Mouse (Mus musculus) heart, embryonic 12.5 days (tissue): ENCODE measurements around the gene Ptgir. TPM values are rescaled to one million over a fixed set of nuclear protein-coding genes. Genes with fewer than 3 reads are reported as not detected.

ENCODE experiments used
- ATAC-seq: fragments of 200-750 bp; cut with Nextera tagmentation; 2 replicates; pipeline ENCODE4 v1.8.0; 2017; ENCODE audit warnings: moderate TSS enrichment, moderate library complexity; ENCODE audit not compliant: insufficient number of reproducible peaks, low FRiP score
- H3K27ac ChIP-seq: fragments of 300-500 bp; sonication (generic); 2 replicates; pipeline ENCODE4 v1.5.1; 2016; ENCODE audit warnings: mild to moderate bottlenecking, moderate library complexity; ENCODE audit not compliant: poor library complexity, severe bottlenecking
- H3K27me3 ChIP-seq: fragments of 300-500 bp; sonication (generic); replicated peaks from 2 replicates; pipeline ENCODE4 v1.6.1; 2016; ENCODE audit warnings: mild to moderate bottlenecking, moderate library complexity
- H3K36me3 ChIP-seq: fragments of 300-500 bp; sonication (generic); 2 replicates; pipeline ENCODE4 v1.6.1; 2016; ENCODE audit warnings: mild to moderate bottlenecking, moderate library complexity
- H3K4me1 ChIP-seq: fragments of 300-500 bp; sonication (generic); replicated peaks from 2 replicates; pipeline ENCODE4 v1.6.1; 2016; ENCODE audit warnings: mild to moderate bottlenecking
- H3K4me2 ChIP-seq: fragments of 300-500 bp; sonication (generic); 2 replicates; pipeline ENCODE4 v1.6.1; 2016; ENCODE audit warnings: mild to moderate bottlenecking, moderate library complexity
- H3K4me3 ChIP-seq: fragments of 300-500 bp; sonication (generic); 2 replicates; pipeline ENCODE4 v1.5.1; 2016; ENCODE audit warnings: mild to moderate bottlenecking
- H3K9ac ChIP-seq: fragments of 300-500 bp; sonication (generic); 2 replicates; pipeline ENCODE4 v1.6.1; 2016; ENCODE audit warnings: mild to moderate bottlenecking, moderate library complexity
- H3K9me3 ChIP-seq: fragments of 300-500 bp; sonication (generic); replicated peaks from 2 replicates; pipeline ENCODE4 v1.6.1; 2016; ENCODE audit warnings: mild to moderate bottlenecking, moderate library complexity
- whole genome bisulfite sequencing: fragments of 180-500 bp; shearing (Covaris S2); methylation state at CpG from one replicate; pipeline ENCODE4 v1.1.7; 2016; 5-methylcytosine and 5-hydroxymethylcytosine counted together
- polyA plus RNA-seq: library from polyadenylated mRNA; unstranded; fragments of >200 nt; fragmentation: Nextera tagmentation; extraction: Ambion mirVana; gene quantifications from 2 replicates; pipeline ENCODE4 v1.2.1, GENCODE M21; 2016

The Ptgir gene
- polyA plus RNA-seq, 1 experiment from 2014 or later: 0.34 TPM

GRCm38 (mm10) chr7:16923283-16924036 lies 17.2 kb downstream of the Ptgir start:
- H3K36me3 ChIP-seq: peaks cover 20% of the 10 kb centered on the region
- H3K4me1 ChIP-seq: peaks cover 40% of the 10 kb centered on the region
- under 1% methylated on average over 42 of the region's 57 CpGs for WGBS
- H3K4me2 ChIP-seq: peak overlapping the region; percentile 97
- peak overlapping the region; percentile 91 for H3K9ac ChIP-seq
- peak overlapping the region; percentile 82 for H3K4me3 ChIP-seq
- no peak for ATAC-seq
- H3K9me3 ChIP-seq: no peaks in the 10 kb centered on the region
- H3K27me3 ChIP-seq: no peaks in the 10 kb centered on the region
- peak overlapping the region; percentile 92 for H3K27ac ChIP-seq

DNA sequence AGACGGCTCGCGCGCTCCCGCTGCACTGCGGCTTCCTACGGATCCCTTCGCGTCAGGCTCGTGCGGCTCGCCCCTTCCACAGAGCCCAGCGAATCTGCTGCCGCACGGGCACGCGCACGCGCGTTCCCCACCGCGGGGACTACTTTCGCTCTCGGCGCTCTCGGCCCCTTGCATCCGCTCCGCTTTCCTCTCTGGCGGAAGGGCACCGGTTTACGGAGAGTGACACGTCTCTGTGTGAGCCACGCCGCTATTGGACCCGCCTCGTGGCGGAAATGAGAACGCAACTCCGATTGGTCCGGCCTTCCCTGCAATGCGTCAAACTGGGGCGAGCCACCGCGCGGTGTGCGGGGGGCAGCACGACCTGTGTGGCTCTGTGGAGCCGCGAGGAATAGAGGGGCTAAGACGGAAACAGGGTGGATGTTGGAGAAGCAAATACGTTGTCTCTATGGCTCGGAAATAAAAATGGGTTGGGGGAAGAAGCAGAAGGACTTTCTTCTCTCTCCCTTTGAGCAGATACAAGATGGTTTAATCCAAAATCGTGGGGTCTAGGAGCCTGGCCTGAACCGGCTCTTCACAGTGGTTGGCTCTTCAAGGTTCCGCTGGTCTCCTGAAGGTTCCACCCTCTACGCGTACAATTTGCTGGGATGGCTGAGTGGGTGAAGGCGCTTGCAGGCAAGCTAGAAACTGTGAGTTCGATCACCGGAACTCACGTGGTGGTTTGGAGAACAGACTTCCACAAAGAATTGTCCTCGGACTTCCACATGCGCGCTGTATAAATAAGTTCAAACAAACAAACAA lies 17.9 kb downstream of the Ptgir start, which contains the start of gene Calm3:
Gene Calm3, minus strand, starts transcription at position 78 of the 798 bp plus-strand sequence.
- Histone ChIP-seq H3K4me3 (peak within 1 kb of the TSS; percentile 82), H3K9me3 (no peaks in the 10 kb centered on the region), H3K27ac (peak within 1 kb of the TSS; percentile 92), H3K27me3 (no peaks in the 10 kb centered on the region), H3K9ac (peak within 1 kb of the TSS; percentile 91), H3K36me3 (peaks cover 12% of the 10 kb centered on the region), H3K4me1 (peaks cover 37% of the 10 kb centered on the region), H3K4me2 (peak within 1 kb of the TSS; percentile 97)
- 1% methylated on average over 64 of the region's 64 CpGs for WGBS
- peak; percentile 93 for ATAC-seq

DNA sequence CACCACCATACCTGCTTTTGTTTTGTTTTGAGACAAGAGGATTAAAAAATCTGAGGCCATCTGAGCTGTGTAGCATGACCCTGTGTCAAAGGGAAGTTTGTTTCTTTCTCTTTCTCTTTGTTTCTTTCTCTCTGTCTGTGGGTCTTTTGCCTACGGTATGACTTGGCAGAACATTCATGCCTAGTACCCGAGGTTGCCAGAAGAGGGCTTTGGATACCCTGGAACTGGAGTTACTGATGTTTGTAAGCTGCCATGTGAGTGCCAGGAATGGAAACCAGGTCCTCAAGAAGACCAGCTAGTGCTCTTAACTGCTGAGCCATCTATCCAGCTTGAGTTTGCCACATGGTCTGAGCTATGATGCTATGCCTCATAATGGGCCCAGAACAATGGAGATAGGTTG lies 22.1 kb downstream of the Ptgir start:
- Histone ChIP-seq H3K27me3 (no peaks in the 10 kb centered on the region), H3K9ac (no peak overlapping the region), H3K9me3 (no peaks in the 10 kb centered on the region), H3K4me3 (no peak overlapping the region), H3K4me1 (no peaks in the 10 kb centered on the region), H3K36me3 (no peaks in the 10 kb centered on the region), H3K4me2 (no peak overlapping the region), H3K27ac (no peak overlapping the region)
- no peak for ATAC-seq
- 39% methylated on average over 2 of the region's 2 CpGs for WGBS

DNA sequence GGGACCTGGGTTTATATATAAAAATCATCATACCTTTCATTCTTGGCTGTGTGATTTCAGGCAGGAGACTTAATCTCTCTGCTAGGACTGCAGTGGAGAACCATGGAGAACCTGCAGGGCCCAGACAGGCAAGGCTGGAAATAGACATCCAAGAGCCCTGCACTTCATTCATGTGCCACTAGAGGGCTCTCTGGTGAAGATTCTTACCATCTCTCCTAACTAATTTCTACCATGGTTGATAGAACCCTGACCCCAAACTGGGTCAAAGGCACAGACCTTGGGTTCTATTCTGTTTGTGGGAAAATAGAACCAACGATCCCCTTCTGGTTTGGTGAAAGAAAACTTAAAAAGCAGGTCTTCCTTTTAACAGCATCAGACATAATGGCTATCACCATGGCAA lies 24.6 kb downstream of the Ptgir start:
- WGBS: 6% methylated on average over 1 of the region's 1 CpGs
- H3K9ac ChIP-seq: no peak overlapping the region
- no peaks in the 10 kb centered on the region for H3K36me3 ChIP-seq
- no peak overlapping the region for H3K4me3 ChIP-seq
- H3K9me3 ChIP-seq: no peaks in the 10 kb centered on the region
- H3K27me3 ChIP-seq: no peaks in the 10 kb centered on the region
- H3K4me1 ChIP-seq: no peaks in the 10 kb centered on the region
- H3K27ac ChIP-seq: no peak overlapping the region
- no peak overlapping the region for H3K4me2 ChIP-seq
- ATAC-seq: no peak

DNA sequence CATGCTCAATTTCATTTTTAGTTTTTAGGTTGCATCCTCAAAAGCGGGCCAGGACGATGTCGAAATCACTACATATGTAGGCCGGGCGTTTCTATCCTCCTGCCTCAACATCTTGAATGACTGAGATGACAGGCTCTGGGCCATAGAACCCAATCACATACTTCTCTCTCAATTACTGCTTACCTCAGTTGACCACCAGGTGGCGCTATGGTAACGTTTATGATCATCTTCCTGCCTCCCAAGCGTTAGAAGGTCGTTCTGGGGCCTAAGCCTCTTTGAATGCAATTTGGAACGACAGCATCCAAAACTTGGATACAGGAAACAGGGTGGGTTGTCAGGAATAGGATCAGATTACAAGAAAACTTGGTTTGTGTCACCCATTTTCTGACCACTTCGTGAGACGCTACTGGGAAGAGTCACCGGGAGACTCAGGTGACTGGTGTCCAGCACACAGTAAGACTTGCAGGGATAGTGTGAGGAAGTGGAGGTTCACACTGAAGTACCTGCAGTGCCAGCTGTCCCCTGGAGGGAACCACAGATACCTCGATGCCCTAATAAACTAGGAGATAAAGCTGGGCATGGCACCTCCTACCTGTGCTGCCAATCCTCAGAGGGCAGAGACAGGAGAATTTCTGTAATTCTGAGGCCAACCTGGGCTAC lies 25.8 kb downstream of the Ptgir start:
- H3K4me2 ChIP-seq: no peak overlapping the region
- ATAC-seq: peak; percentile 65; the same call in 1 of the 2 replicates
- H3K27me3 ChIP-seq: no peaks in the 10 kb centered on the region
- H3K9me3 ChIP-seq: no peaks in the 10 kb centered on the region
- 21% methylated on average over 14 of the region's 14 CpGs for WGBS
- no peak overlapping the region for H3K9ac ChIP-seq
- H3K4me3 ChIP-seq: no peak overlapping the region
- no peaks in the 10 kb centered on the region for H3K36me3 ChIP-seq
- H3K4me1 ChIP-seq: no peaks in the 10 kb centered on the region
- no peak overlapping the region for H3K27ac ChIP-seq

DNA sequence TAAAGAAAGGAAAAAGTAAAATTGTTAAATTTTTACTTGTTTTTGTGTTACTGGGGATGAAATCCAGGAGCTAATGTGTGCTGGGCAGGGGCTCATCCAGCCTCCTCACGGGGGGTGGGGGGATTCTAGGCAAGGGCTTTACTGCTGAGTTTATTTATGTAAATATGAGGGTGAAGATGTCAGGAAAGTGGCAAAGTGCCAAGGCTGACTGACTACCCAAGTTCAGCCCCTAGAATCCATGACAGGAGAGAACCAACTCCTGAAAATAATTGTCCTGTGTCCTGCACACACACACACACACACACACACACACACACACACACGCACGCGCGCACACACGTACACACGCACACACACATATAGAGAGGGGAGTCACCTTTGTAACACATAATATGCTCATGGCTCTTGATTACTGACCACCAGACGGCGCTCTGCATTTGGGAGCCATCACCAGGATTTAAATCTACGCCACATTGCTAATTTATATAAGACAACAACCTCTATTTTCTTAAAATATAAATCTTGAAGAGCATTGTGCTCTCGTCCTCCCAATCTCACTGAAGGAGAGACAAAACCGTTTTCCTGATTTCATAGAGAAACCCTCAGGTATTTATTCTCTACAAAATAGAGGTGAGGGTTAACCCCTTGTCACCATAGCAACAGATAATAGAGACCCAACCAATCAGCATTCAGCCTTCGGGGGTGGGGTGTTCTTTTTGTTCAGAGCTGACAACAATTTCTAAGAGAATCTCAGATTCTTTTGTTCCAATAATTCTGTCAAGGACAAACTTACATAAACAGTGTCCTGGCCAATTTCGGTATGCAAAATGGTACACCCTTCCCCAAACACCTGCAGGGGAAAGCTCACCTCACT lies 26.7 kb downstream of the Ptgir start:
- no peaks in the 10 kb centered on the region for H3K36me3 ChIP-seq
- no peak for ATAC-seq
- H3K27me3 ChIP-seq: no peaks in the 10 kb centered on the region
- H3K4me1 ChIP-seq: no peaks in the 10 kb centered on the region
- H3K4me3 ChIP-seq: no peak overlapping the region
- 42% methylated on average over 14 of the region's 14 CpGs for WGBS
- no peak overlapping the region for H3K27ac ChIP-seq
- H3K4me2 ChIP-seq: no peak overlapping the region
- no peaks in the 10 kb centered on the region for H3K9me3 ChIP-seq
- no peak overlapping the region for H3K9ac ChIP-seq

- Histone ChIP-seq H3K27ac (no peak overlapping the region), H3K36me3 (no peaks in the 10 kb centered on the region), H3K9me3 (no peaks in the 10 kb centered on the region), H3K27me3 (no peaks in the 10 kb centered on the region), H3K9ac (no peak overlapping the region), H3K4me1 (peaks cover 12% of the 10 kb centered on the region), H3K4me3 (no peak overlapping the region), H3K4me2 (no peak overlapping the region)
- WGBS: 47% methylated on average over 4 of the region's 4 CpGs
- no peak for ATAC-seq
Measured at GRCm38 (mm10) chr7:16937312-16937711, 31.0 kb downstream of the Ptgir start.

DNA sequence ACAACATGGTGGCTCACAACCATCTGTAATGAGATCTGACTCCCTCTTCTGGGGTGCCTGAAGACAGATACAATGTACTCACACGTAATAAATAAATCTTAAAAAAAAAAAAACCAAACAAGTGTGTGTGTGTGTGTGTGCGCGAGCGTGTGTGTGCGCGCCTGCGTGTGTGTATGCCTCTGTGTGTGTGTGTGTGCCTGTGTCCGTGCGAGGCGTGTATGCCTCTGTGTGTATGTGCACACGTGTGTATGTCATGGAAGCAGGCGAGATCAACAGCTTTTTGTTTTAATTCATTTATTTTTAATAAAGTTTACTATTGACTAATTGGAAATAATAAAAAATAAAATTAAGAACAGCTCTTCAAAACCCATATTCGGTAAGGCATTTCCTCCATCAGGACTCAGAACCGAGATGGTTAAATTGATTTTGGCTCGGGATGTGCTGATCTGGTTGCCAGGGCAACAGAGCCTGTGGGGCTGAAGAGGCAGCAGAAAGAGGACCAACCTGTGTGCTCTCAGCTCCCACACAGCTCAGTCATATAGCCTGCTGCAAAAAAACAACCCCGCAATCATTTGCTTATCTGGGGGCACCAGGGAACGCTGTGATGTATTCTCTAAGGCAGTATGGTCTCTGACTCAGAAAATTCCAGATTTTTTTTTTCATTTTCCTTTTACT lies 32.0 kb downstream of the Ptgir start:
- Histone ChIP-seq H3K4me2 (no peak overlapping the region), H3K27ac (no peak overlapping the region), H3K4me3 (no peak overlapping the region), H3K9ac (no peak overlapping the region), H3K4me1 (peaks cover 12% of the 10 kb centered on the region), H3K27me3 (no peaks in the 10 kb centered on the region), H3K36me3 (no peaks in the 10 kb centered on the region), H3K9me3 (no peaks in the 10 kb centered on the region)
- ATAC-seq: no peak
- 70% methylated on average over 17 of the region's 17 CpGs for WGBS

- no peak overlapping the region for H3K9ac ChIP-seq
- 24% methylated on average over 7 of the region's 7 CpGs for WGBS
- H3K36me3 ChIP-seq: no peaks in the 10 kb centered on the region
- H3K27me3 ChIP-seq: peaks cover 6% of the 10 kb centered on the region
- no peaks in the 10 kb centered on the region for H3K9me3 ChIP-seq
- no peak overlapping the region for H3K4me3 ChIP-seq
- no peak for ATAC-seq
- no peak overlapping the region for H3K4me2 ChIP-seq
- H3K27ac ChIP-seq: peak overlapping the region; percentile 41; the same call in 1 of the 2 replicates
- peaks cover 18% of the 10 kb centered on the region for H3K4me1 ChIP-seq
Measured at GRCm38 (mm10) chr7:16940292-16940691, 34.0 kb downstream of the Ptgir start.

DNA sequence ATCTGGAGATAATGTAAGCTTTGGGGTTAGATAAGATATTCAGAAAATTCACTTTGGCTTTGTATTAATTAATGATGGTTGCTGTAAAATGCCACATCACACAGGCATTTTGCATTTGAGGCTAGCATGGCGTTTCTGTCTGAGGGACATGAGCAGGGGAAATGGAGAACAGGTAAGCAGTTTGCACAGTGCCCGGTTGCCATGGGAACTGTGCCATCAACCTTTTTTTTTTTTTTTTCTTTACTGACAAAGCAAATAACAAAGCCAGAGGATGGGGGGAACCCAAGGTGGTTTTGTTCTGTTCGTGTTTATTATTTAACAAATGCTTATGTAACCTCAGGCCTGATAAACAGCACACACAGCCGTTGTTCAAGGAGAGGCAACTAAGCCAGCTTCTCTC lies 36.6 kb downstream of the Ptgir start:
- no peak overlapping the region for H3K27ac ChIP-seq
- H3K4me1 ChIP-seq: peaks cover 44% of the 10 kb centered on the region

More for the DNA sequence above, 36.6 kb downstream of the Ptgir start:
- WGBS: 62% methylated on average over 4 of the region's 4 CpGs
- no peaks in the 10 kb centered on the region for H3K9me3 ChIP-seq
- H3K4me2 ChIP-seq: no peak overlapping the region
- no peak overlapping the region for H3K9ac ChIP-seq
- peaks cover 31% of the 10 kb centered on the region for H3K27me3 ChIP-seq
- ATAC-seq: no peak
- H3K36me3 ChIP-seq: no peaks in the 10 kb centered on the region
- no peak overlapping the region for H3K4me3 ChIP-seq
